Mouse (Mus musculus) liver, embryonic 11.5 days (tissue): Measurements from ENCODE around the gene Olfr695. TPM values are rescaled to one million over a fixed set of nuclear protein-coding genes. Genes with fewer than 3 reads are reported as not detected.
"Not testable (repeated sequence)": the region's sequence is repeated elsewhere in the genome, so short reads cannot be mapped to it uniquely, and the experiment has no call there.

Experiments used
- ATAC-seq: fragments of 200-750 bp; cut with Nextera tagmentation; replicated peaks from 2 replicates; pipeline ENCODE4 v1.8.0; 2017; ENCODE audit warnings: moderate number of reproducible peaks, mild to moderate bottlenecking, moderate TSS enrichment, moderate library complexity; ENCODE audit not compliant: low FRiP score
- DNase-seq: peaks from one replicate; pipeline ENCODE4 v3.0.0-alpha.2; 2017; ENCODE audit warnings: low spot score
- H3K27ac ChIP-seq: fragments of 300-500 bp; sonication (generic); 2 replicates; pipeline ENCODE4 v1.5.1; 2014; ENCODE audit warnings: mild to moderate bottlenecking, low read depth, low read length, control low read depth
- H3K27me3 ChIP-seq: fragments of 300-500 bp; sonication (generic); replicated peaks from 2 replicates; pipeline ENCODE4 v1.6.1; 2014; ENCODE audit warnings: low read length, mixed read lengths; ENCODE audit not compliant: control insufficient read depth, insufficient read depth
- H3K36me3 ChIP-seq: fragments of 300-500 bp; sonication (generic); 2 replicates; pipeline ENCODE4 v1.6.1; 2014; ENCODE audit warnings: mild to moderate bottlenecking, low read length, moderate library complexity, mixed read lengths; ENCODE audit not compliant: control insufficient read depth, insufficient read depth
- H3K4me1 ChIP-seq: fragments of 300-500 bp; sonication (generic); replicated peaks from 2 replicates; pipeline ENCODE4 v1.6.1; 2014; ENCODE audit warnings: low read length, mixed read lengths; ENCODE audit not compliant: control insufficient read depth, insufficient read depth
- H3K4me2 ChIP-seq: fragments of 300-500 bp; sonication (generic); 2 replicates; pipeline ENCODE4 v1.6.1; 2014; ENCODE audit warnings: mild to moderate bottlenecking, control low read depth, moderate library complexity
- H3K4me3 ChIP-seq: fragments of 300-500 bp; sonication (generic); 2 replicates; pipeline ENCODE4 v1.5.1; 2014; ENCODE audit warnings: low read depth, low read length, control low read depth
- H3K9ac ChIP-seq: fragments of 300-500 bp; sonication (generic); 2 replicates; pipeline ENCODE4 v1.6.1; 2014; ENCODE audit warnings: low read depth, low read length, control low read depth
- H3K9me3 ChIP-seq: fragments of 300-500 bp; sonication (generic); 2 replicates; pipeline ENCODE4 v1.6.1; 2016; ENCODE audit warnings: low read length, inconsistent platforms, mixed read lengths; ENCODE audit not compliant: control insufficient read depth
- WGBS: fragments of 180-500 bp; shearing (Covaris S2); extraction: QIAGEN DNeasy Blood & Tissue Kit; methylation state at CpG from one replicate; pipeline ENCODE4 v1.1.7; 2014; 5-methylcytosine and 5-hydroxymethylcytosine counted together
- polyA plus RNA-seq: library from polyadenylated mRNA; unstranded; fragments of >200 nt; fragmentation: Nextera tagmentation; extraction: Ambion mirVana; gene quantifications from 2 replicates; pipeline ENCODE4 v1.2.1, GENCODE M21; 2014

Olfr695 gene
- polyA plus RNA-seq: not detected in 2 replicates

- no peaks in the 10 kb centered on the region for H3K27me3 ChIP-seq
- DNase-seq (no peak), ATAC-seq (no peak)
- H3K9me3 ChIP-seq: no peaks in the 10 kb centered on the region
- no peak within 1 kb of the TSS for H3K4me2 ChIP-seq
- no peak within 1 kb of the TSS for H3K9ac ChIP-seq
- H3K4me1 ChIP-seq: no peaks in the 10 kb centered on the region
- H3K4me3 ChIP-seq: no peak within 1 kb of the TSS
- no peak within 1 kb of the TSS for H3K27ac ChIP-seq
- H3K36me3 ChIP-seq: no peaks in the 10 kb centered on the region
Measured at GRCm38 (mm10) chr7:106716296-106716695, at the start of gene Olfr695. Gene Olfr695, minus strand, starts transcription at chr7:106716396.

- H3K27me3 ChIP-seq, H3K27ac ChIP-seq, DNase-seq, H3K36me3 ChIP-seq, H3K4me2 ChIP-seq, H3K9me3 ChIP-seq, H3K4me3 ChIP-seq, H3K9ac ChIP-seq, H3K4me1 ChIP-seq, ATAC-seq: not testable (repeated sequence)
- 93% methylated on average over 2 of the region's 2 CpGs for WGBS
Measured at GRCm38 (mm10) chr7:106761008-106761407, 44.8 kb upstream of the Olfr695 start.

- no peak for ATAC-seq
- Histone ChIP-seq H3K9me3 (no peaks in the 10 kb centered on the region), H3K27me3 (no peaks in the 10 kb centered on the region), H3K4me1 (no peaks in the 10 kb centered on the region), H3K27ac (no peak overlapping the region), H3K9ac (no peak overlapping the region), H3K4me3 (no peak overlapping the region), H3K4me2 (no peak overlapping the region), H3K36me3 (no peaks in the 10 kb centered on the region)
- no peak for DNase-seq
- WGBS: 84% methylated on average over 2 of the region's 2 CpGs
Measured at GRCm38 (mm10) chr7:106758800-106759199, 42.6 kb upstream of the Olfr695 start.

GRCm38 (mm10) chr7:106755297-106755696 is 39.1 kb upstream of the Olfr695 start, which contains the start of gene Olfr698:
Gene Olfr698, minus strand, starts transcription at chr7:106755397.
- H3K9ac ChIP-seq: no peak within 1 kb of the TSS
- no peak within 1 kb of the TSS for H3K4me2 ChIP-seq
- H3K4me1 ChIP-seq: no peaks in the 10 kb centered on the region
- H3K27ac ChIP-seq: no peak within 1 kb of the TSS
- DNase-seq (no peak), ATAC-seq (no peak)
- no peak within 1 kb of the TSS for H3K4me3 ChIP-seq
- no peaks in the 10 kb centered on the region for H3K36me3 ChIP-seq
- no peaks in the 10 kb centered on the region for H3K27me3 ChIP-seq
- H3K9me3 ChIP-seq: no peaks in the 10 kb centered on the region

- Histone ChIP-seq H3K4me1 (no peaks in the 10 kb centered on the region), H3K4me3 (no peak overlapping the region), H3K4me2 (no peak overlapping the region), H3K27me3 (no peaks in the 10 kb centered on the region), H3K27ac (no peak overlapping the region), H3K9ac (no peak overlapping the region), H3K9me3 (no peaks in the 10 kb centered on the region), H3K36me3 (no peaks in the 10 kb centered on the region)
- DNase-seq (no peak), ATAC-seq (no peak)
- 86% methylated on average over 5 of the region's 5 CpGs for WGBS
Measured at GRCm38 (mm10) chr7:106745811-106746210, 29.6 kb upstream of the Olfr695 start.

- WGBS: 74% methylated on average over 1 of the region's 1 CpGs
- no peaks in the 10 kb centered on the region for H3K9me3 ChIP-seq
- no peak within 1 kb of the TSS for H3K4me3 ChIP-seq
- H3K4me1 ChIP-seq: no peaks in the 10 kb centered on the region
- no peaks in the 10 kb centered on the region for H3K36me3 ChIP-seq
- no peak within 1 kb of the TSS for H3K9ac ChIP-seq
- no peaks in the 10 kb centered on the region for H3K27me3 ChIP-seq
- no peak within 1 kb of the TSS for H3K4me2 ChIP-seq
- no peak within 1 kb of the TSS for H3K27ac ChIP-seq
- DNase-seq (no peak), ATAC-seq (no peak)
Measured at GRCm38 (mm10) chr7:106742343-106742742, 26.1 kb upstream of the Olfr695 start, which contains the start of gene Olfr697. Gene Olfr697, minus strand, starts transcription at chr7:106742443.

- Histone ChIP-seq H3K4me1 (no peaks in the 10 kb centered on the region), H3K36me3 (no peaks in the 10 kb centered on the region), H3K4me2 (no peak overlapping the region), H3K9ac (no peak overlapping the region), H3K9me3 (no peaks in the 10 kb centered on the region), H3K27ac (no peak overlapping the region), H3K27me3 (no peaks in the 10 kb centered on the region), H3K4me3 (no peak overlapping the region)
- DNase-seq (no peak), ATAC-seq (no peak)
Measured at GRCm38 (mm10) chr7:106737028-106737427, 20.8 kb upstream of the Olfr695 start.

GRCm38 (mm10) chr7:106733717-106734116 is 17.5 kb upstream of the Olfr695 start:
- H3K4me3 ChIP-seq: no peak overlapping the region
- H3K9me3 ChIP-seq: no peaks in the 10 kb centered on the region
- H3K36me3 ChIP-seq: no peaks in the 10 kb centered on the region
- no peaks in the 10 kb centered on the region for H3K27me3 ChIP-seq
- DNase-seq (no peak), ATAC-seq (no peak)
- H3K27ac ChIP-seq: no peak overlapping the region
- WGBS: 59% methylated on average over 2 of the region's 2 CpGs
- H3K4me2 ChIP-seq: no peak overlapping the region
- no peak overlapping the region for H3K9ac ChIP-seq
- no peaks in the 10 kb centered on the region for H3K4me1 ChIP-seq

- not testable (repeated sequence) for ATAC-seq, H3K4me2 ChIP-seq, H3K9me3 ChIP-seq, H3K9ac ChIP-seq, H3K36me3 ChIP-seq, DNase-seq, H3K27ac ChIP-seq, H3K27me3 ChIP-seq, H3K4me1 ChIP-seq, H3K4me3 ChIP-seq
- WGBS: 73% methylated on average over 2 of the region's 2 CpGs
Measured at GRCm38 (mm10) chr7:106725654-106726053, 9.5 kb upstream of the Olfr695 start.
